Mouse (Mus musculus): Measurements from ENCODE around the gene Kri1.

- TF ChIP-seq CTCF (IDR thresholded peaks at IDR 0.05; ENCODE audit: borderline replicate concordance, insufficient read depth, low read length) (no peak), POLR2A (IDR thresholded peaks at IDR 0.05; ENCODE audit: low read depth, low read length) (no peak)
Observed at GRCm38 (mm10) chr9:21283591-21283990, 4.2 kb downstream of the Kri1 start.
